Mouse (Mus musculus) liver, embryonic 13.5 days (tissue): ENCODE measurements around the gene Gm10837. TPM values are rescaled to one million over a fixed set of nuclear protein-coding genes. Genes with fewer than 3 reads are reported as not detected.

ENCODE experiments used
- ATAC-seq: fragments of 200-750 bp; cut with Nextera tagmentation; 2 replicates; pipeline ENCODE4 v1.8.0; 2017; ENCODE audit warnings: low read depth, mild to moderate bottlenecking, moderate number of reproducible peaks, moderate library complexity
- DNase-seq: peaks from one replicate; pipeline ENCODE4 v3.0.0; 2022
- H3K27ac ChIP-seq: fragments of 300-500 bp; sonication (generic); 2 replicates; pipeline ENCODE4 v1.5.1; 2015; ENCODE audit warnings: moderate library complexity, mild to moderate bottlenecking, inconsistent platforms
- H3K27me3 ChIP-seq: fragments of 300-500 bp; sonication (generic); 2 replicates; pipeline ENCODE4 v1.6.1; 2015; ENCODE audit warnings: mild to moderate bottlenecking, inconsistent platforms
- H3K36me3 ChIP-seq: fragments of 300-500 bp; sonication (generic); 2 replicates; pipeline ENCODE4 v1.6.1; 2015; ENCODE audit warnings: mild to moderate bottlenecking, inconsistent platforms
- H3K4me1 ChIP-seq: fragments of 300-500 bp; sonication (generic); replicated peaks from 2 replicates; pipeline ENCODE4 v1.6.1; 2015; ENCODE audit warnings: inconsistent platforms
- H3K4me2 ChIP-seq: fragments of 300-500 bp; sonication (generic); 2 replicates; pipeline ENCODE4 v1.6.1; 2015; ENCODE audit warnings: inconsistent platforms, mild to moderate bottlenecking, moderate library complexity
- H3K4me3 ChIP-seq: fragments of 300-500 bp; sonication (generic); replicated peaks from 2 replicates; pipeline ENCODE4 v1.5.1; 2015; ENCODE audit warnings: mild to moderate bottlenecking, inconsistent platforms
- H3K9ac ChIP-seq: fragments of 300-500 bp; sonication (generic); 2 replicates; pipeline ENCODE4 v1.6.1; 2015; ENCODE audit warnings: mild to moderate bottlenecking, inconsistent platforms
- H3K9me3 ChIP-seq: fragments of 300-500 bp; sonication (generic); replicated peaks from 2 replicates; pipeline ENCODE4 v1.6.1; 2016; ENCODE audit warnings: inconsistent platforms
- WGBS: fragments of 180-500 bp; shearing (Covaris S2); methylation state at CpG from one replicate; pipeline ENCODE4 v1.1.7; 2015; ENCODE audit not compliant: insufficient replicate concordance; 5-methylcytosine and 5-hydroxymethylcytosine counted together
- polyA plus RNA-seq: library from polyadenylated mRNA; unstranded; fragments of >200 nt; fragmentation: Nextera tagmentation; extraction: Ambion mirVana; gene quantifications from 2 replicates; pipeline ENCODE4 v1.2.1, GENCODE M21; 2015

Gm10837 gene
- polyA plus RNA-seq, 1 experiment from 2014 or later = not detected

DNA sequence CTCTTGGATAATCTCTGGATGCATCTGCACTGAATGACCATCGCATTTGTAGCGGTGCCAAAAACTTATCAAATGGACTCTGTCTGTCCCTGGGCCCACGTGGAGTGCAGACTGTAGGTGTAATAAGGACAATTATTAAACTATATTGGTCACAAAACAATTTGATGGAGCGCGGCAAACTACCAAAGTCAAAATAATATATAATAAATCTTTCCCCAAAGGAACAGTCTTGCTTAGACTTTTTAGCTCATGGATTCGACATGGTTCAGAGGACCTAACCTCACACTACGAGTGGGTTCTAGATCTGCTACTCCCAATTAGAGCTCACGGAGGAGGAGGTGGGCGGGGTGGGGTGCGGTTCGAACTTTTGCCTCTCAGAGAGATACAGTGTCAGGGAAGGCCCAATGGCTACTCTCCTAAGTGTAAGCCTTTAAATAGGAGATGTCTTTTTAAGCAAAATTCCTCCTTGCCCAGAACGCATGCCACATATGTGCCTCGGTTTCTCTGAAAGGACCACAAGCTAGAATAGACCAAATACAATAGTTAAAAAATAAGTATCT is 24.4 kb upstream of the Gm10837 start:
- 21% methylated on average over 13 of the region's 13 CpGs for WGBS
- Histone ChIP-seq H3K4me2 (no peak overlapping the region), H3K36me3 (no peaks in the 10 kb centered on the region), H3K9me3 (no peaks in the 10 kb centered on the region), H3K9ac (no peak overlapping the region), H3K4me3 (no peak overlapping the region), H3K4me1 (peaks cover 21% of the 10 kb centered on the region), H3K27ac (no peak overlapping the region), H3K27me3 (peaks cover 98% of the 10 kb centered on the region)
- no peak for ATAC-seq
- DNase-seq = no peak

DNA sequence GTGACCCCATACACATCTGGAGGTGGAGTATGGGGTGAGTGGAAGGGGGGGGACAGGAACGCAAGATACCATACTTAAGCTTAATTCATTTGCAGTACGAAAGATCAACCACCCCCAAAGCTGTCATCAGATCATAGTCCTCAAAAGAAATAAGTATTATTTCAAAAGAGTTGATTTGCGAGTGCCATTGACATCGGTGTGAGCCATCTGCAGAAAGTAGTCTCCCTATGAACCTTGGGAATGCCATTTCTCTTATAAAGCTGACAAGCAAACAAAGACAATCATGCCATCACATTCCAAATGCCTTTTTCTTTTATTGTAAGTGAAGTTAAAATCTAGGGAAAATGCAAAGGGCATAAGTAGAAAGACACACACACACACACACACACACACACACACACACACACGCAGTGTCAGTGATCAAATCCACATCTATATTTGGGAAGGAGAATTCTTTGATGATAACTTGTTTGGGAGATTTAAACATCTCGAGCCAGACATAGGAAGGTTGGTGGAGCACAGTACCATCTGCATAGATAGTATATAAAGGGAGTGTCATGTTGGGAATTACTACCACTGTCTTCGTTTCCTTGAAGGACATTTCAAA is 23.5 kb upstream of the Gm10837 start:
- Histone ChIP-seq H3K9ac (no peak overlapping the region), H3K27me3 (peaks cover 100% of the 10 kb centered on the region), H3K9me3 (no peaks in the 10 kb centered on the region), H3K27ac (no peak overlapping the region), H3K4me2 (no peak overlapping the region), H3K36me3 (no peaks in the 10 kb centered on the region), H3K4me3 (no peak overlapping the region), H3K4me1 (peaks cover 21% of the 10 kb centered on the region)
- WGBS = 44% methylated on average over 7 of the region's 7 CpGs
- DNase-seq = no peak
- ATAC-seq = no peak

- Histone ChIP-seq H3K4me1 (peaks cover 21% of the 10 kb centered on the region), H3K27me3 (peaks cover 100% of the 10 kb centered on the region), H3K36me3 (no peaks in the 10 kb centered on the region), H3K4me2 (no peak overlapping the region), H3K27ac (no peak overlapping the region), H3K9ac (no peak overlapping the region), H3K4me3 (no peak overlapping the region), H3K9me3 (no peaks in the 10 kb centered on the region)
- ATAC-seq (no peak), DNase-seq (no peak)
- 9% methylated on average over 23 of the region's 23 CpGs for WGBS
Measured at GRCm38 (mm10) chr14:122467926-122468841, 22.2 kb upstream of the Gm10837 start.

GRCm38 (mm10) chr14:122468971-122469755 is 21.2 kb upstream of the Gm10837 start:
- H3K4me1 ChIP-seq = peaks cover 13% of the 10 kb centered on the region
- H3K4me2 ChIP-seq = no peak overlapping the region
- 2% methylated on average over 28 of the region's 28 CpGs for WGBS
- H3K36me3 ChIP-seq = no peaks in the 10 kb centered on the region
- H3K27me3 ChIP-seq = peaks cover 100% of the 10 kb centered on the region
- ATAC-seq = no peak
- no peak for DNase-seq
- no peak overlapping the region for H3K9ac ChIP-seq
- no peaks in the 10 kb centered on the region for H3K9me3 ChIP-seq
- H3K4me3 ChIP-seq = no peak overlapping the region
- no peak overlapping the region for H3K27ac ChIP-seq

- DNase-seq = no peak
- Histone ChIP-seq H3K9me3 (no peaks in the 10 kb centered on the region), H3K4me3 (no peak overlapping the region), H3K4me1 (peaks cover 15% of the 10 kb centered on the region), H3K27ac (no peak overlapping the region), H3K4me2 (no peak overlapping the region), H3K27me3 (peaks cover 100% of the 10 kb centered on the region), H3K9ac (no peak overlapping the region), H3K36me3 (no peaks in the 10 kb centered on the region)
- 8% methylated on average over 29 of the region's 31 CpGs for WGBS
- ATAC-seq = no peak
Measured at GRCm38 (mm10) chr14:122471449-122472085, 18.8 kb upstream of the Gm10837 start.

- 2% methylated on average over 13 of the region's 13 CpGs for WGBS
- DNase-seq = no peak
- no peak overlapping the region for H3K4me2 ChIP-seq
Measured at GRCm38 (mm10) chr14:122472161-122472560, 18.2 kb upstream of the Gm10837 start.

DNA sequence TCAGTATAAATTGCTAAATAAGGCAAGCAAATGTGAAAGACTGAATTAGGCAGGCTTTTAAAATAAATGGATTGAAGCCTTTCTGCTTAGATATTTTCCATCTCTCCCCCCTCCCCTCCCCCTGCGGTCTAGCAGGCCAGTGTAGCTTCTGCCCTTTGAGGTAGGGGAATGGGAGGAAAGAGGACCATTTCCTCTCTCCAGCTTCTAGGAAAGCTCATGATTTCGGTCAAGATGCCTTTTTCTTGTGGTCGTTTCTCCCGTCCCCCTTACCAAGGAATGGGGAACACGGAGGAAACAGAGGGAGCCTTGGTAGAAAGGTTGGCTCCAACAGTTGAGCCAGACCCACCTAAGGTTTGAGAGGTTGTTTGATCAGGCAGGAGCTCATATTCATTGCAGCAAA is 17.7 kb upstream of the Gm10837 start:
- no peaks in the 10 kb centered on the region for H3K9me3 ChIP-seq
- WGBS = 5% methylated on average over 5 of the region's 5 CpGs
- peaks cover 15% of the 10 kb centered on the region for H3K4me1 ChIP-seq
- no peak overlapping the region for H3K4me2 ChIP-seq
- H3K9ac ChIP-seq = no peak overlapping the region
- no peak overlapping the region for H3K27ac ChIP-seq
- no peaks in the 10 kb centered on the region for H3K36me3 ChIP-seq
- DNase-seq = no peak
- no peak for ATAC-seq
- peaks cover 100% of the 10 kb centered on the region for H3K27me3 ChIP-seq
- no peak overlapping the region for H3K4me3 ChIP-seq

More at GRCm38 (mm10) chr14:122472161-122472560, 18.2 kb upstream of the Gm10837 start:
- no peaks in the 10 kb centered on the region for H3K36me3 ChIP-seq
- H3K27ac ChIP-seq = no peak overlapping the region
- no peak overlapping the region for H3K4me3 ChIP-seq
- peaks cover 15% of the 10 kb centered on the region for H3K4me1 ChIP-seq
- no peaks in the 10 kb centered on the region for H3K9me3 ChIP-seq
- H3K9ac ChIP-seq = no peak overlapping the region
- peaks cover 100% of the 10 kb centered on the region for H3K27me3 ChIP-seq
- no peak for ATAC-seq

DNA sequence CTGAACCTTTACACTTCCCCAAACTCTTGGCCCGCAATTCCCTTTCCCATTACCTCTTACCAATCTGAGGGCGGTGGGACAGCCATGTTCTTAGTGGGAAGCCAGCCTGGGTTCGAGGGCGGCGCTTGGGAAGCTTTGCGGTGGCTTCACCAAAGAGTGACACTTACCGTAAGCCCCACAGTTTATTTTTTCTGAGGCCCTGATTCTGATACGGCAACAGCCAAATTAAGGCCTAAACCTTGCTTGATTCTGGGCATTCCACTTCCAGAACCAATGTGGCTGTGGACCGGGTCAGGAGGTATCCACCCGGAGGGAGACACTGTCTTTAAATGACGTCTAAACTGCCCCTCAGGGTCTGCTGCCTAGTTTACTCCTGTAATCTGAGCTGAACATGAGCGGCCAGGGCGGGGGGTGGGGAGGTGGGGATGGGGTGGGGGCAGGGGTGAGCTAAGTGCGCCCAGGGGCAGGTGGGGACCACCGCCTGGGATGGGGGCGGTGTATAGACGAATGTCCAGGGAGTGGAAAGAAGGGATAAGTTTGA is 17.1 kb upstream of the Gm10837 start:
- H3K9ac ChIP-seq = no peak overlapping the region
- H3K4me3 ChIP-seq = no peak overlapping the region
- H3K9me3 ChIP-seq = no peaks in the 10 kb centered on the region
- no peak overlapping the region for H3K4me2 ChIP-seq
- WGBS = 3% methylated on average over 17 of the region's 17 CpGs
- ATAC-seq = no peak
- peaks cover 100% of the 10 kb centered on the region for H3K27me3 ChIP-seq
- H3K27ac ChIP-seq = no peak overlapping the region
- H3K4me1 ChIP-seq = peaks cover 15% of the 10 kb centered on the region
- DNase-seq = no peak
- no peaks in the 10 kb centered on the region for H3K36me3 ChIP-seq

GRCm38 (mm10) chr14:122474041-122474890 is 16.1 kb upstream of the Gm10837 start:
- H3K9ac ChIP-seq = no peak overlapping the region
- no peak for DNase-seq
- under 1% methylated on average over 53 of the region's 57 CpGs for WGBS
- H3K27me3 ChIP-seq = peaks cover 100% of the 10 kb centered on the region
- peak overlapping the region; percentile 38 for H3K4me3 ChIP-seq
- H3K27ac ChIP-seq = no peak overlapping the region
- H3K9me3 ChIP-seq = no peaks in the 10 kb centered on the region
- ATAC-seq = peak; percentile 41; the same call in 1 of the 2 replicates
- peak overlapping the region; percentile 57 for H3K4me2 ChIP-seq
- peaks cover 15% of the 10 kb centered on the region for H3K4me1 ChIP-seq
- no peaks in the 10 kb centered on the region for H3K36me3 ChIP-seq
